Mouse (Mus musculus) small intestine, adult 2 months (tissue): ENCODE data around the gene Pdss2. TPM values are rescaled to one million over a fixed set of nuclear protein-coding genes. Genes with fewer than 3 reads are reported as not detected.

Source experiments
- H3K27ac ChIP-seq: fragments of 200-500 bp; 2 replicates; pipeline ENCODE4 v1.5.1; 2012; ENCODE audit warnings: low read depth, low read length, control low read depth, inconsistent platforms; ENCODE audit not compliant: insufficient read depth
- H3K27me3 ChIP-seq: fragments of 200-500 bp; 2 replicates; pipeline ENCODE4 v1.6.1; 2012; ENCODE audit warnings: mild to moderate bottlenecking, moderate library complexity, low read length, inconsistent platforms; ENCODE audit not compliant: control insufficient read depth, insufficient read depth
- H3K36me3 ChIP-seq: fragments of 200-500 bp; 2 replicates; pipeline ENCODE4 v1.6.1; 2012; ENCODE audit warnings: mild to moderate bottlenecking, low read length, control low read depth, inconsistent platforms; ENCODE audit not compliant: control insufficient read depth, insufficient read depth
- H3K4me1 ChIP-seq: fragments of 200-500 bp; 2 replicates; pipeline ENCODE4 v1.6.1; 2012; ENCODE audit warnings: low read length, inconsistent platforms, mixed read lengths; ENCODE audit not compliant: control insufficient read depth, insufficient read depth, insufficient read length
- H3K4me3 ChIP-seq: fragments of 200-500 bp; 2 replicates; pipeline ENCODE4 v1.5.1; 2012; ENCODE audit warnings: low read depth, mild to moderate bottlenecking, control low read depth, inconsistent platforms, low read length, moderate library complexity
- CTCF ChIP-seq: fragments of 200-500 bp; IDR thresholded peaks from 2 replicates; pipeline ENCODE4 v1.5.1; 2012; ENCODE audit warnings: low read depth, mild to moderate bottlenecking, control low read depth, inconsistent platforms, low read length, moderate library complexity, mixed read lengths; ENCODE audit not compliant: insufficient replicate concordance, insufficient read length; ENCODE audit errors: extremely low read depth
- POLR2A ChIP-seq: fragments of 200-500 bp; IDR thresholded peaks from 2 replicates; pipeline ENCODE4 v1.6.1; 2012; ENCODE audit warnings: low read depth, mild to moderate bottlenecking, control low read depth, inconsistent platforms, low read length, moderate library complexity
- WGBS: fragments of 180-500 bp; shearing (Covaris S2); methylation state at CpG from one replicate; pipeline ENCODE4 v1.1.7; 2018; 5-methylcytosine and 5-hydroxymethylcytosine counted together
- polyA plus RNA-seq: library from polyadenylated mRNA; depleted of rRNA; stranded (reverse); fragments of >200 nt; gene quantifications from 2 replicates; pipeline ENCODE4 v1.2.3, GENCODE M21; 2012

Pdss2 gene
- polyA plus RNA-seq, 1 experiment: 10.5 TPM

- H3K27me3 ChIP-seq: no peaks in the 10 kb centered on the region
- 69% methylated on average over 2 of the region's 2 CpGs for WGBS
- no peak overlapping the region for H3K4me3 ChIP-seq
Observed at GRCm38 (mm10) chr10:43223391-43223790, 2.1 kb downstream of the Pdss2 start.

GRCm38 (mm10) chr10:43226391-43226790 is 5.1 kb downstream of the Pdss2 start:
- H3K27me3 ChIP-seq: no peaks in the 10 kb centered on the region
- WGBS: 49% methylated on average over 1 of the region's 1 CpGs

More at GRCm38 (mm10) chr10:43223391-43223790, 2.1 kb downstream of the Pdss2 start:
- Histone ChIP-seq H3K36me3 (no peaks in the 10 kb centered on the region; the same call in 1 of the 2 replicates), H3K4me1 (peaks cover 8% of the 10 kb centered on the region; the same call in 1 of the 2 replicates), H3K27ac (no peak overlapping the region)
- TF ChIP-seq CTCF (no peak), POLR2A (no peak)

GRCm38 (mm10) chr10:43229236-43229635 is 8.0 kb downstream of the Pdss2 start:
- Histone ChIP-seq H3K4me3 (no peak overlapping the region), H3K36me3 (no peaks in the 10 kb centered on the region; the same call in 1 of the 2 replicates), H3K4me1 (peaks cover 5% of the 10 kb centered on the region; the same call in 1 of the 2 replicates), H3K27ac (no peak overlapping the region), H3K27me3 (no peaks in the 10 kb centered on the region)
- TF ChIP-seq CTCF (no peak), POLR2A (no peak)
- WGBS: 77% methylated on average over 2 of the region's 2 CpGs

More at GRCm38 (mm10) chr10:43226391-43226790, 5.1 kb downstream of the Pdss2 start:
- peaks cover 6% of the 10 kb centered on the region; the same call in 1 of the 2 replicates for H3K4me1 ChIP-seq
- no peak for TF ChIP-seq POLR2A
- TF ChIP-seq CTCF: no peak
- H3K27ac ChIP-seq: no peak overlapping the region
- H3K4me3 ChIP-seq: no peak overlapping the region
- H3K36me3 ChIP-seq: no peaks in the 10 kb centered on the region; the same call in 1 of the 2 replicates

GRCm38 (mm10) chr10:43234522-43234921 is 13.2 kb downstream of the Pdss2 start:
- H3K4me3 ChIP-seq: no peak overlapping the region
- H3K27me3 ChIP-seq: no peaks in the 10 kb centered on the region
- 0 out of 2 replicates have a peak, but pooled peaks cover 2% of the 10 kb centered on the region for H3K36me3 ChIP-seq
- no peak overlapping the region for H3K27ac ChIP-seq
- no peak for TF ChIP-seq CTCF
- TF ChIP-seq POLR2A: no peak
- H3K4me1 ChIP-seq: peaks cover 7% of the 10 kb centered on the region; the same call in 1 of the 2 replicates
- 43% methylated on average over 4 of the region's 4 CpGs for WGBS

- no peak overlapping the region for H3K4me3 ChIP-seq
- no peaks in the 10 kb centered on the region for H3K27me3 ChIP-seq
- H3K27ac ChIP-seq: no peak overlapping the region
- peaks cover 7% of the 10 kb centered on the region; the same call in 1 of the 2 replicates for H3K4me1 ChIP-seq
- no peak for TF ChIP-seq POLR2A
- no peak for TF ChIP-seq CTCF
- 0 out of 2 replicates have a peak, but pooled peaks cover 2% of the 10 kb centered on the region for H3K36me3 ChIP-seq
- WGBS: 82% methylated on average over 3 of the region's 3 CpGs
Observed at GRCm38 (mm10) chr10:43235011-43235410, 13.7 kb downstream of the Pdss2 start.

- 0 out of 2 replicates have a peak, but pooled peaks cover 2% of the 10 kb centered on the region for H3K36me3 ChIP-seq
- peaks cover 7% of the 10 kb centered on the region; the same call in 1 of the 2 replicates for H3K4me1 ChIP-seq
- H3K4me3 ChIP-seq: no peak overlapping the region
- peak overlapping the region; percentile 83 for H3K27ac ChIP-seq
- no peaks in the 10 kb centered on the region for H3K27me3 ChIP-seq
- TF ChIP-seq CTCF (no peak), POLR2A (no peak)
- 78% methylated on average over 5 of the region's 5 CpGs for WGBS
Observed at GRCm38 (mm10) chr10:43235758-43236669, 14.7 kb downstream of the Pdss2 start.

- no peak overlapping the region for H3K4me3 ChIP-seq
- 83% methylated on average over 8 of the region's 8 CpGs for WGBS
- H3K36me3 ChIP-seq: 0 out of 2 replicates have a peak, but pooled peaks cover 2% of the 10 kb centered on the region
- TF ChIP-seq CTCF: no peak
- H3K27ac ChIP-seq: no peak overlapping the region
- no peaks in the 10 kb centered on the region for H3K27me3 ChIP-seq
- H3K4me1 ChIP-seq: peaks cover 8% of the 10 kb centered on the region; the same call in 1 of the 2 replicates
Observed at GRCm38 (mm10) chr10:43242215-43242614, 20.9 kb downstream of the Pdss2 start.
